9 mouse cellular contexts compared by ENCODE assay signal in genomic region chr16:77237272-77237603, GRCm38 (mm10).
DNase-seq lines count a peak whose midpoint lies in the region; ATAC-seq lines count a peak whose summit lies in the region.
"Had no signal": no experiment of that assay in that cellular context is flagged by ENCODE, and none has a peak within 500 bp of the region (broad histone marks: within the 10 kb centered on the region; RNA-seq: fewer than 3 reads in every experiment).

No protein-coding gene starts in this region.

- H3K4me2 ChIP-seq in kidney, embryonic 15.5 days = peak overlapping the region; percentile 40
- peak overlapping the region; percentile 56 for H3K4me2 ChIP-seq in embryonic facial prominence, embryonic 14.5 days (ENCODE audit: low read depth, low read length)
- H3K4me2 ChIP-seq in hindbrain, embryonic 12.5 days (replicated peaks) = peak overlapping the region; percentile 53
- H3K4me2 ChIP-seq in midbrain, embryonic 16.5 days (ENCODE audit: low read length) = peak overlapping the region; percentile 46

- 0 out of 2 replicates have a peak overlapping the region, but pooled peaks have one; percentile 1 for H3K4me3 ChIP-seq in kidney, embryonic 15.5 days (replicated peaks)
- H3K4me3 ChIP-seq in embryonic facial prominence, embryonic 14.5 days (ENCODE audit: low read depth, low read length) = peak overlapping the region; percentile 25
- peak overlapping the region; percentile 30 for H3K4me3 ChIP-seq in hindbrain, embryonic 12.5 days
- H3K4me3 ChIP-seq in midbrain, embryonic 16.5 days (ENCODE audit: low read depth, low read length) = peak overlapping the region; percentile 45

- peaks cover 13% of the 10 kb centered on the region; the same call in 1 of the 2 replicates for H3K4me1 ChIP-seq in kidney, embryonic 15.5 days
- H3K4me1 ChIP-seq in embryonic facial prominence, embryonic 14.5 days (ENCODE audit: control insufficient read depth, insufficient read depth, low read length) = peaks cover 18% of the 10 kb centered on the region
- peaks cover 25% of the 10 kb centered on the region for H3K4me1 ChIP-seq in hindbrain, embryonic 12.5 days
- peaks cover 7% of the 10 kb centered on the region for H3K4me1 ChIP-seq in midbrain, embryonic 16.5 days (ENCODE audit: control insufficient read depth, insufficient read depth, low read length)

- no peak overlapping the region for H3K27ac ChIP-seq in kidney, embryonic 15.5 days
- peak overlapping the region; percentile 67 for H3K27ac ChIP-seq in embryonic facial prominence, embryonic 14.5 days (replicated peaks; ENCODE audit: low read depth, low read length)
- peak overlapping the region; percentile 94 for H3K27ac ChIP-seq in hindbrain, embryonic 12.5 days
- H3K27ac ChIP-seq in midbrain, embryonic 16.5 days (ENCODE audit: low read length) = peak overlapping the region; percentile 99

- no peaks in the 10 kb centered on the region for H3K9me3 ChIP-seq in kidney, embryonic 15.5 days (replicated peaks)
- H3K9me3 ChIP-seq in embryonic facial prominence, embryonic 14.5 days (ENCODE audit: control insufficient read depth, low read length) = no peaks in the 10 kb centered on the region
- H3K9me3 ChIP-seq in hindbrain, embryonic 12.5 days (replicated peaks) = no peaks in the 10 kb centered on the region
- H3K9me3 ChIP-seq in midbrain, embryonic 16.5 days (replicated peaks; ENCODE audit: control insufficient read depth, low read length, poor library complexity, severe bottlenecking) = no peaks in the 10 kb centered on the region
- H3K9me3 ChIP-seq: G1E had no signal

- WGBS in kidney, embryonic 15.5 days = 80% methylated on average over 2 of the region's 2 CpGs
- WGBS in embryonic facial prominence, embryonic 14.5 days = 71% methylated on average over 2 of the region's 2 CpGs
- 38% methylated on average over 2 of the region's 2 CpGs for WGBS in hindbrain, embryonic 12.5 days
- 12% methylated on average over 2 of the region's 2 CpGs for WGBS in midbrain, embryonic 16.5 days

- ATAC-seq in kidney, embryonic 15.5 days (replicated peaks; ENCODE audit: low FRiP score) = no peak
- no peak for ATAC-seq in embryonic facial prominence, embryonic 14.5 days (ENCODE audit: low read depth)
- no peak for ATAC-seq in hindbrain, embryonic 12.5 days (ENCODE audit: low FRiP score)
- no peak for ATAC-seq in midbrain, embryonic 16.5 days
- no peak for ATAC-seq in CD4-positive, CD25-positive, alpha-beta regulatory T cell, adult 4 months

- no peak overlapping the region for H3K9ac ChIP-seq in kidney, embryonic 15.5 days
- H3K9ac ChIP-seq in embryonic facial prominence, embryonic 14.5 days (ENCODE audit: low read depth, low read length) = peak overlapping the region; percentile 50
- H3K9ac ChIP-seq in hindbrain, embryonic 12.5 days = 0 out of 2 replicates have a peak overlapping the region, but pooled peaks have one; percentile 59
- H3K9ac ChIP-seq in midbrain, embryonic 16.5 days (ENCODE audit: low read depth, low read length) = peak overlapping the region; percentile 78

- no peaks in the 10 kb centered on the region for H3K27me3 ChIP-seq in kidney, embryonic 15.5 days
- no peaks in the 10 kb centered on the region for H3K27me3 ChIP-seq in embryonic facial prominence, embryonic 14.5 days (replicated peaks; ENCODE audit: control insufficient read depth, insufficient read depth, low read length)
- no peaks in the 10 kb centered on the region for H3K27me3 ChIP-seq in hindbrain, embryonic 12.5 days
- no peaks in the 10 kb centered on the region for H3K27me3 ChIP-seq in midbrain, embryonic 16.5 days (ENCODE audit: control insufficient read depth, insufficient read depth, low read depth, low read length)

- no peak for DNase-seq in kidney, adult 18-20 months
- no peak for DNase-seq in embryonic facial prominence, embryonic 14.5 days (ENCODE audit: low spot score)
- no peak for DNase-seq in spleen, postnatal 36 days (ENCODE audit: low spot score in 2 of 2)
- no peak for DNase-seq in spleen, postnatal 14 days (ENCODE audit: low spot score in 2 of 2)

- no peaks in the 10 kb centered on the region for H3K36me3 ChIP-seq in kidney, embryonic 15.5 days
- H3K36me3 ChIP-seq in embryonic facial prominence, embryonic 14.5 days (ENCODE audit: control insufficient read depth, insufficient read depth, low read length) = no peaks in the 10 kb centered on the region
- no peaks in the 10 kb centered on the region for H3K36me3 ChIP-seq in hindbrain, embryonic 12.5 days
- no peaks in the 10 kb centered on the region for H3K36me3 ChIP-seq in midbrain, embryonic 16.5 days (ENCODE audit: control insufficient read depth, insufficient read depth, low read length)
- H3K36me3 ChIP-seq: G1E had no signal
